Mouse (Mus musculus) forebrain, embryonic 12.5 days (tissue): ENCODE measurements at regions not wholly inside any gene's neighbourhood (a gene's known extent, or its start where the extent isn't known, plus 50 kb on each side); places are given as distances from the start of the nearest gene placed in this dataset.
A peak's percentile ranks its signal among the peaks of the same experiment; 100 is the strongest.

Experiments
- ATAC-seq: fragments of 200-750 bp; cut with Nextera tagmentation; 2 replicates; pipeline ENCODE4 v1.8.0; 2017; ENCODE audit warnings: moderate TSS enrichment; ENCODE audit not compliant: low FRiP score
- H3K27ac ChIP-seq: fragments of 300-500 bp; sonication (generic); 2 replicates; pipeline ENCODE4 v1.5.1; 2016; ENCODE audit warnings: mild to moderate bottlenecking
- H3K27me3 ChIP-seq: fragments of 300-500 bp; sonication (generic); 2 replicates; pipeline ENCODE4 v1.6.1; 2016; ENCODE audit warnings: mild to moderate bottlenecking
- H3K36me3 ChIP-seq: fragments of 300-500 bp; sonication (generic); replicated peaks from 2 replicates; pipeline ENCODE4 v1.6.1; 2016; ENCODE audit warnings: mild to moderate bottlenecking
- H3K4me1 ChIP-seq: fragments of 300-500 bp; sonication (generic); 2 replicates; pipeline ENCODE4 v1.6.1; 2016
- H3K4me2 ChIP-seq: fragments of 300-500 bp; sonication (generic); 2 replicates; pipeline ENCODE4 v1.6.1; 2016; ENCODE audit warnings: mild to moderate bottlenecking, moderate library complexity
- H3K4me3 ChIP-seq: fragments of 300-500 bp; sonication (generic); replicated peaks from 2 replicates; pipeline ENCODE4 v1.5.1; 2016; ENCODE audit warnings: mild to moderate bottlenecking
- H3K9ac ChIP-seq: fragments of 300-500 bp; sonication (generic); 2 replicates; pipeline ENCODE4 v1.6.1; 2016; ENCODE audit warnings: mild to moderate bottlenecking
- H3K9me3 ChIP-seq: fragments of 300-500 bp; sonication (generic); 2 replicates; pipeline ENCODE4 v1.6.1; 2016
- WGBS: fragments of 180-500 bp; shearing (Covaris S2); methylation state at CpG from one replicate; pipeline ENCODE4 v1.1.7; 2016; 5-methylcytosine and 5-hydroxymethylcytosine counted together

GRCm38 (mm10) chr4:45728825-45729224 is 70.0 kb upstream of the Aldh1b1 start:
- H3K9me3 ChIP-seq = no peaks in the 10 kb centered on the region
- no peak overlapping the region for H3K9ac ChIP-seq
- no peak overlapping the region for H3K27ac ChIP-seq
- ATAC-seq = 0 out of 2 replicates have a peak, but pooled peaks have one; percentile 23
- no peak overlapping the region for H3K4me3 ChIP-seq
- no peak overlapping the region for H3K4me2 ChIP-seq
- H3K36me3 ChIP-seq = no peaks in the 10 kb centered on the region
- WGBS = 28% methylated on average over 4 of the region's 4 CpGs
- H3K4me1 ChIP-seq = peaks cover 45% of the 10 kb centered on the region
- H3K27me3 ChIP-seq = peaks cover 20% of the 10 kb centered on the region; the same call in 1 of the 2 replicates

- peaks cover 45% of the 10 kb centered on the region for H3K4me1 ChIP-seq
- H3K27ac ChIP-seq = no peak overlapping the region
- H3K36me3 ChIP-seq = no peaks in the 10 kb centered on the region
- no peak overlapping the region for H3K4me3 ChIP-seq
- 83% methylated on average over 5 of the region's 5 CpGs for WGBS
- no peak overlapping the region for H3K4me2 ChIP-seq
- no peaks in the 10 kb centered on the region for H3K9me3 ChIP-seq
- no peak for ATAC-seq
- H3K27me3 ChIP-seq = peaks cover 15% of the 10 kb centered on the region; the same call in 1 of the 2 replicates
- H3K9ac ChIP-seq = no peak overlapping the region
These were observed 70.9 kb upstream of the Aldh1b1 start for GRCm38 (mm10) chr4:45727915-45728314.

- peaks cover 15% of the 10 kb centered on the region; the same call in 1 of the 2 replicates for H3K27me3 ChIP-seq
- 37% methylated on average over 9 of the region's 9 CpGs for WGBS
- H3K27ac ChIP-seq = no peak overlapping the region
- no peak overlapping the region for H3K4me2 ChIP-seq
- no peak for ATAC-seq
- no peaks in the 10 kb centered on the region for H3K36me3 ChIP-seq
- no peak overlapping the region for H3K9ac ChIP-seq
- H3K4me3 ChIP-seq = no peak overlapping the region
- H3K4me1 ChIP-seq = peaks cover 45% of the 10 kb centered on the region
- H3K9me3 ChIP-seq = no peaks in the 10 kb centered on the region
These were observed 71.3 kb upstream of the Aldh1b1 start for GRCm38 (mm10) chr4:45727474-45727873.

- no peak overlapping the region for H3K27ac ChIP-seq
- H3K4me2 ChIP-seq = no peak overlapping the region
- 91% methylated on average over 5 of the region's 5 CpGs for WGBS
- H3K9ac ChIP-seq = no peak overlapping the region
- no peak for ATAC-seq
- peaks cover 45% of the 10 kb centered on the region for H3K4me1 ChIP-seq
- H3K9me3 ChIP-seq = no peaks in the 10 kb centered on the region
- H3K36me3 ChIP-seq = no peaks in the 10 kb centered on the region
- no peak overlapping the region for H3K4me3 ChIP-seq
- H3K27me3 ChIP-seq = peaks cover 20% of the 10 kb centered on the region; the same call in 1 of the 2 replicates
These were observed 72.0 kb upstream of the Aldh1b1 start for GRCm38 (mm10) chr4:45726783-45727182.

GRCm38 (mm10) chr4:45725055-45725910 is 73.5 kb upstream of the Aldh1b1 start:
- peaks cover 34% of the 10 kb centered on the region for H3K4me1 ChIP-seq
- no peaks in the 10 kb centered on the region for H3K36me3 ChIP-seq
- no peaks in the 10 kb centered on the region for H3K9me3 ChIP-seq
- no peak overlapping the region for H3K4me3 ChIP-seq
- H3K4me2 ChIP-seq = no peak overlapping the region
- WGBS = 80% methylated on average over 16 of the region's 16 CpGs
- H3K27ac ChIP-seq = no peak overlapping the region
- no peak for ATAC-seq
- no peak overlapping the region for H3K9ac ChIP-seq
- peaks cover 29% of the 10 kb centered on the region for H3K27me3 ChIP-seq

GRCm38 (mm10) chr4:45720352-45720751 is 78.5 kb upstream of the Aldh1b1 start:
- ATAC-seq = peak; percentile 76; the same call in 1 of the 2 replicates
- Histone ChIP-seq H3K36me3 (no peaks in the 10 kb centered on the region), H3K27me3 (peaks cover 63% of the 10 kb centered on the region), H3K4me2 (no peak overlapping the region), H3K4me1 (peaks cover 11% of the 10 kb centered on the region; the same call in 1 of the 2 replicates), H3K27ac (peak overlapping the region; percentile 63; the same call in 1 of the 2 replicates), H3K4me3 (no peak overlapping the region), H3K9me3 (no peaks in the 10 kb centered on the region), H3K9ac (no peak overlapping the region)
- WGBS = 28% methylated on average over 5 of the region's 5 CpGs

- Histone ChIP-seq H3K36me3 (no peaks in the 10 kb centered on the region), H3K9me3 (no peaks in the 10 kb centered on the region), H3K27me3 (peaks cover 63% of the 10 kb centered on the region), H3K9ac (no peak overlapping the region), H3K27ac (peak overlapping the region; percentile 70), H3K4me3 (no peak overlapping the region), H3K4me1 (peaks cover 16% of the 10 kb centered on the region), H3K4me2 (no peak overlapping the region)
- 46% methylated on average over 3 of the region's 3 CpGs for WGBS
- 0 out of 2 replicates have a peak, but pooled peaks have one; percentile 31 for ATAC-seq
These were observed 79.3 kb upstream of the Aldh1b1 start for GRCm38 (mm10) chr4:45719564-45719963.

- peaks cover 33% of the 10 kb centered on the region for H3K4me1 ChIP-seq
- 85% methylated on average over 1 of the region's 1 CpGs for WGBS
- no peak overlapping the region for H3K4me2 ChIP-seq
- H3K36me3 ChIP-seq = no peaks in the 10 kb centered on the region
- no peaks in the 10 kb centered on the region for H3K9me3 ChIP-seq
- no peak overlapping the region for H3K4me3 ChIP-seq
- no peak overlapping the region for H3K27ac ChIP-seq
- no peak for ATAC-seq
- no peak overlapping the region for H3K9ac ChIP-seq
- peaks cover 61% of the 10 kb centered on the region for H3K27me3 ChIP-seq
These were observed 82.9 kb upstream of the Aldh1b1 start for GRCm38 (mm10) chr4:45715878-45716277.

- no peak overlapping the region for H3K4me3 ChIP-seq
- H3K9ac ChIP-seq = no peak overlapping the region
- ATAC-seq = peak; percentile 96
- H3K36me3 ChIP-seq = no peaks in the 10 kb centered on the region
- peak overlapping the region; percentile 66 for H3K27ac ChIP-seq
- H3K4me2 ChIP-seq = no peak overlapping the region
- H3K9me3 ChIP-seq = no peaks in the 10 kb centered on the region
- H3K27me3 ChIP-seq = peaks cover 61% of the 10 kb centered on the region
- H3K4me1 ChIP-seq = peaks cover 22% of the 10 kb centered on the region
- WGBS = 3% methylated on average over 10 of the region's 10 CpGs
These were observed 84.8 kb upstream of the Aldh1b1 start for GRCm38 (mm10) chr4:45713837-45714508.

GRCm38 (mm10) chr4:45713046-45713706 is 85.6 kb upstream of the Aldh1b1 start:
- H3K4me1 ChIP-seq = peaks cover 22% of the 10 kb centered on the region
- ATAC-seq = peak; percentile 31; the same call in 1 of the 2 replicates
- H3K36me3 ChIP-seq = no peaks in the 10 kb centered on the region
- H3K4me2 ChIP-seq = no peak overlapping the region
- H3K9me3 ChIP-seq = no peaks in the 10 kb centered on the region
- no peak overlapping the region for H3K9ac ChIP-seq
- 53% methylated on average over 8 of the region's 8 CpGs for WGBS
- no peak overlapping the region for H3K4me3 ChIP-seq
- H3K27me3 ChIP-seq = peaks cover 62% of the 10 kb centered on the region
- peak overlapping the region; percentile 47; the same call in 1 of the 2 replicates for H3K27ac ChIP-seq

- no peaks in the 10 kb centered on the region for H3K9me3 ChIP-seq
- H3K27me3 ChIP-seq = peaks cover 35% of the 10 kb centered on the region
- no peaks in the 10 kb centered on the region for H3K4me1 ChIP-seq
- 72% methylated on average over 7 of the region's 7 CpGs for WGBS
- no peak for ATAC-seq
- no peak overlapping the region for H3K4me3 ChIP-seq
- no peaks in the 10 kb centered on the region for H3K36me3 ChIP-seq
- H3K9ac ChIP-seq = no peak overlapping the region
- H3K4me2 ChIP-seq = no peak overlapping the region
- H3K27ac ChIP-seq = no peak overlapping the region
These were observed 94.8 kb upstream of the Aldh1b1 start for GRCm38 (mm10) chr4:45703997-45704396.

- peaks cover 18% of the 10 kb centered on the region; the same call in 1 of the 2 replicates for H3K27me3 ChIP-seq
- no peak for ATAC-seq
- no peak overlapping the region for H3K27ac ChIP-seq
- no peak overlapping the region for H3K9ac ChIP-seq
- no peak overlapping the region for H3K4me3 ChIP-seq
- H3K4me2 ChIP-seq = no peak overlapping the region
- no peaks in the 10 kb centered on the region for H3K9me3 ChIP-seq
- H3K4me1 ChIP-seq = no peaks in the 10 kb centered on the region
- H3K36me3 ChIP-seq = no peaks in the 10 kb centered on the region
- 82% methylated on average over 3 of the region's 3 CpGs for WGBS
These were observed 99.2 kb upstream of the Aldh1b1 start for GRCm38 (mm10) chr4:45699601-45700000.
